Mouse (Mus musculus) hematopoietic stem cell, adult 5-6 weeks (primary cell): ENCODE results near the gene Catspere2. TPM values are rescaled to one million over a fixed set of nuclear protein-coding genes. Genes with fewer than 3 reads are reported as not detected.
"Not testable (repeated sequence)": the region's sequence is repeated elsewhere in the genome, so short reads cannot be mapped to it uniquely, and the experiment has no call there.

Source experiments
- ATAC-seq, 2 experiments: fragments of 125-278 bp in 1 of 2; replicated peaks in 1 of 2; 2 replicates each; pipeline ENCODE4 v1.8.0; 2016 to 2017; ENCODE audit warnings: inconsistent platforms in 2 of 2, mild to moderate bottlenecking in 2 of 2, moderate number of reproducible peaks in 2 of 2, low read depth in 1 of 2, moderate TSS enrichment in 1 of 2; ENCODE audit not compliant: low FRiP score in 2 of 2, poor library complexity in 2 of 2, severe bottlenecking in 2 of 2, insufficient read depth in 1 of 2, low TSS enrichment in 1 of 2
- total RNA-seq: library from RNA; stranded (forward); fragments of 172-1452, 232-1000 nt; gene quantifications from 2 replicates; pipeline ENCODE4 v1.2.3, GENCODE M21; 2017

The Catspere2 gene
- total RNA-seq: not detected in 2 replicates

GRCm38 (mm10) chr1:177983024-177983450 is at the start of gene Catspere2:
Catspere2 (plus strand) TSS chr1:177983423.
- peak; percentile 98 for ATAC-seq

DNA sequence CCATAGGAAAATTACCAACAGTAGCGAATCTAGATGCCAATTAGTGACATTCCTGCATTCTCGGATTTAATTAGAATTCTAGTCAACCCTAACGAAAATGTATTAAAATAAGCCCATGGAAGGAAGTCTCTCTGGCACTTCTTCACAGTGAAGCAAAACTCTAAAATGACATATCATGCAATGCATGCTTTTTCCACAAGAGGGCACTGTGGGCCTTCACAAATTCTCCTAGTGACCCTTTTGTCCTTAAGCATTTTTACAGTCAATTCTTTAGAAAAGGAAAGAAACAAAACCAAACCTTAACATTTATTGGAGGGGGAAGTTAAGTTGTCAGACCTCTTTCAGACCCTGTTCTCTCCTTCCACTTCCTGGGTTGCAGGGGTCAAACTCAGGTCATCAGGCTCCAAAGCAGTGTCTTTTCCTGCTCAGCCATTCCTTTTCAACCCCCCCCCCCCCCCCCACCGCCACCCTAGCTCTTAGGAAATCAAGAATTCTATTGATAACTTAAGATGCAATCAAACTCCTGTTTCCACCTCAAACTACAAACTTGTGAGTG is 42.7 kb upstream of the Catspere2 start:
- ATAC-seq: peak; percentile 60 to 80

GRCm38 (mm10) chr1:177981276-177981675 is 1.9 kb upstream of the Catspere2 start:
- ATAC-seq: no peak

- ATAC-seq: peak in 1 of 2 experiments; percentile 9; a peak in 1 of 4 replicates
These were observed 359 bp downstream of the Catspere2 start for GRCm38 (mm10) chr1:177983582-177983981.

GRCm38 (mm10) chr1:177984206-177984605 is 983 bp downstream of the Catspere2 start:
- no peak for ATAC-seq

DNA sequence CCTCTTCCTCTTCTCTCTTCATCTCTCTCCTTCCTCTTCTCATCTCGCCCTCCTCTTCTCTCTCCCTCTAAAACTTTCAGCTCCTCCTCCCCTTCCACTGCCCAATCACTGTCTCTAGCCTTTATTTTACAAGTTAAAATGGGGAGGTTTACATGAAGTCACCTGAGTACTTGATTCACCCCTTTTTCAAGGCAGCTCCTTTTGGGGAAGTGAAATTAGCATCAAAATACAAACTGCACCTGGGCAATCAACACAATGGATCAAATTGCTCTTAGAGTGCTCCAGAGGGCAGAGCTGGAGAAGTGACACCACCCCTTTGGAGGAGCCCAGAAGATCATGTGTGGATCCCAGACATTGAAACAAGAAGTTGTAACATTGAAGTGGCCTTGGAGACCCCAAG is 4.3 kb downstream of the Catspere2 start:
- not testable (repeated sequence) for ATAC-seq

- not testable (repeated sequence) for ATAC-seq
These were observed 89.6 kb downstream of the Catspere2 start for GRCm38 (mm10) chr1:178072798-178073197.

DNA sequence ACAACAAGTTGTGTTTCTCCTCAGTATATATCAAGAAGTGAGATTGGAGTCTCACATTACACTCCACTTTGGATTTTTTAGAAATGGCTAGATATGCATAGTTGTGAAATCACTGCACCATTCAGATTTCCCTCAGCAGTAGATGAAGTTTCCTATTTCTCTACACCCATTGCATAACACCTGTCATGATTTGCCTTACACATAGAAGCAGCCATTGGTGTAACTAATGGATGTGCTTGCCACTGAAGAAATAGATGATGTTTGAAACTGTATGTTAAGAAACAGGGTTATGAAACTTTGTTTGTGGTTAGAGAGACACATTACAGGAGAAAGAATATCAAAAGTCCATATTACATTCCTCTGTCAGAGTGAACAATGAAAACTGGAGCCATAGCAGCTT is 114.6 kb downstream of the Catspere2 start:
- not testable (repeated sequence) for ATAC-seq

DNA sequence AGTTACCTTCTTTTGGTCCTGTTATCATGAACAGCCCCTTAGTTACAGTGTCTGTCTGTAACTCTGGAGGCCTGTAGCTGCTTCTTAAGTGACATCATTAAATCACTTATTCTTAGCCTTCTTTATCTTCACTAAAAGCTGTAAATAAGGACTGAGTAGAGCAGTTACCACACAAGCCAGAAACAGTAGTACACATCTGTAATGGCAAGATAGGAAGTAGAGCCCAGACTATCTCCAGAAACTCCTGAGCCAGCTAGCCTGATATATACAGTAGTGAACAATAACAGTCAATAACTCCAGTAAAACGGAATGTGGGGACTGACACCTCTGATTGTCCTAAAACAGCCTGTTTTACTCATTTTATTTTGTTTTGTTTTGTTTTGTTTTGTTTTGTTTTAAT is 125.3 kb downstream of the Catspere2 start:
- not testable (repeated sequence) for ATAC-seq

DNA sequence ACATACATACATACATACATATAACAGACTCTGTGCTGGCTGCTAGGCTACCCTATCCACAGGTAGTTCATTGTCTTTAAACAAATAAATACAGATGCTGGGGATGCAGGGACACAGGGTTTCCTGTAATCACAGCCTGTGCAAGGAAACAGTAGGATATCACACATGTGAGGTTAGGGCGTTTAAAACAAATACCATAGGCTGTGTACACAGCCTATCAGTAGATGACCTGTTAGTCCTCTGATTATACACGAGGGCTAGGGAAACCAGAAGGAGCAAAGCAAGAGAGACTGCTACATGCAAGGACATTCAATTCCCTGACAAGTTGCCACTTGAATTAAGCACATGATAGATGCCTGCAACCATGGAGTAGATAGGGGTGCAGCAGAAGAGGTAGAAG is 139.0 kb downstream of the Catspere2 start:
- not testable (repeated sequence) for ATAC-seq

GRCm38 (mm10) chr1:178134288-178134687 is 151.1 kb downstream of the Catspere2 start:
- ATAC-seq: no peak

GRCm38 (mm10) chr1:178146513-178146912 is 163.3 kb downstream of the Catspere2 start:
- ATAC-seq: peak; percentile 55 to 74; a peak in 3 of 4 replicates

- ATAC-seq: not testable (repeated sequence)
These were observed 163.7 kb downstream of the Catspere2 start for GRCm38 (mm10) chr1:178146915-178147314.

DNA sequence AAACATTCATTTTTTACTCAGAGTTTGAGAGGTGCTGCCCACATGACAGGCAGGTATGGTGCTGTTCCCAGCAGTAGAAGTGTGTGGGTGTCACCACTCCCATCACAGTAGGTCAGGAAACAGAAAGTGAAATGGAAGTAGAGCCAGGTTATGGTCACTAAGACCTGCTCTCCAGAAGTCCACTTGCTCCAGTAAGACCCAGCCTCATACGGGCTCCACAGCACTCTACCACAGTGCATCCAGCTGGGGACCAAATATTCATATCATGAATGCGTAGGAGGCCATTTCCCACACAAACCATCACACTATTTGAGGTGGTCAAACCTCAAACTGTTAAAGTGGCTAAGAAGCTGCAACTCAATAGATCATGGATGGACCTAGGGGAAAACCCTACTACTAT is 199.0 kb downstream of the Catspere2 start:
- ATAC-seq: no peak

DNA sequence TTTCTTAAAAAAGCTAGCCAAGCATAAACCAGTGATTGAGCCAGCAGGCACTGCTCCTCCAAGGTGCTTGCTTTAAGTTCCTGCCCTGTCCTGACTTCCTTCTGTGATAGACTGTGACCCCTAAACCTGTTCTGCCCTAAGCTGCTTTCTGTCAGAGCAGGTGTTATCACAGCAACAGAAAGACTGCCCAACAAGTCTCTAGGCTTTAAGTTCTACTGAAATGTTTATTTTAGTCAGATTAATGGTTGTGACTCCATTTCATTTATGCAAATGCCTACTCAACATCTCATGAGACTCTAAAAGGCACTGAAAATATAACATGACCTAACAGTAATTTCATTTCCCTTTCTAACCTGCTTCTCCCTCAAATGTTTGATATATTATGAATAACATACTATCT is 202.4 kb downstream of the Catspere2 start:
- ATAC-seq: no peak

DNA sequence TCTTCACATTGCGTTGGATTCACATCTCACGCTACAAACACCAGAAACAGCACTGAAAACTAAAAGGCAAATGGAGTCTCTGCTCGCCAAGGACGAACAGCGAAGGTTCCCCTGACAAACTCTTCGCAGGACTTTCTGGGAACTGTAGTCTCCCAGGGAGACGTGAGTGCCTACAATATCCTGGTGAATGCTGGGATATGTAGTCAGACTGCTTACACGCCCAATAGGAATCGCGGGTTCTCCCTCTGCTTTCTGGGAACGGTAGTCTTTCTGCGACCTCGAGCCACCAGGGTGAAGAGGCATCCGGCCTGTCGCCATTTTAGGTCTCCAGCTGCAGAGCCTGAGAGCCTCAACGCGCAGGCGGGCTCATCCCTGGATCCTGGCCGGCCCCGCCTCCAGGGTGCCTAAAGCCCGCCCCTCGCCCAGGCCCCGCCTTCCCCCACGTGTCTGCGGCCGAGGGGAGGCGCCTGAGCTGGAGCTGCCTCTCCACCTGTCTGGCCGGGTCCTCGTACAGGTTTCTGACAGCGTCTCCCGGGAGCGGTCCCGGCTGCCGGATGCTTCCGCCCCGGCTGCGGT is 204.1 kb downstream of the Catspere2 start, which contains the start of gene Desi2:
TSS of gene Desi2 (plus strand) at position 202 of the 576 bp plus-strand sequence.
- peak; percentile 98 to 99 for ATAC-seq

GRCm38 (mm10) chr1:178187810-178188209 is 204.6 kb downstream of the Catspere2 start:
- ATAC-seq: peak in 1 of 2 experiments; percentile 2; a peak in 3 of 4 replicates

GRCm38 (mm10) chr1:178188386-178188785 is 205.2 kb downstream of the Catspere2 start:
- ATAC-seq: peak; percentile 0 to 31; a peak in 2 of 4 replicates
